Mouse (Mus musculus) left cerebral cortex, postnatal 14 days (tissue): ENCODE measurements around the gene Ndufa3. TPM values are rescaled to one million over a fixed set of nuclear protein-coding genes. Genes with fewer than 3 reads are reported as not detected.
"Not testable (repeated sequence)": the region's sequence is repeated elsewhere in the genome, so short reads cannot be mapped to it uniquely, and the experiment has no call there.

Experiments
- DNase-seq, 2 experiments: peaks; one replicate each; pipeline ENCODE4 v3.0.0; 2021 to 2022; ENCODE audit warnings: low spot score in 2 of 2, mixed read lengths in 1 of 2
- intact Hi-C: fragments of 180-260 bp; cut with DNase I; formaldehyde crosslinking; loops from one replicate; pipeline ENCODE4 v1.15.1; 2025
- long read RNA-seq, 2 experiments: library from polyadenylated mRNA; stranded (forward); transcript quantifications; one replicate each; pipeline ENCODE4 v2.0.0; 2021
- total RNA-seq, 2 experiments: library from RNA; stranded (reverse); gene quantifications; 2 replicates each; pipeline ENCODE4 v1.2.3; 2021

Ndufa3 gene
- 100 to 1,000 TPM; 546 to 598 TPM for total RNA-seq
- long read RNA-seq, experiment 1, transcript Ndufa3-201 (4 exons, 515 nt): major isoform, 139 of 162 reads
- long read RNA-seq, experiment 1, partial matches to known transcripts: 19 of 162 reads
- long read RNA-seq, experiment 1, other reads (novel, unspliced or antisense): 2 of 162 reads
- long read RNA-seq, experiment 2, transcript Ndufa3-201 (4 exons, 515 nt): major isoform, 99 of 125 reads
- long read RNA-seq, experiment 2, partial matches to known transcripts: 19 of 125 reads
- long read RNA-seq, experiment 2, other reads (novel, unspliced or antisense): 5 of 125 reads

GRCm38 (mm10) chr7:3617242-3617995, at the start of gene Ndufa3:
TSS of gene Ndufa3 (plus strand) at chr7:3617373.
- intact Hi-C loops: no loop called here
- DNase-seq: peak; percentile 87 to 93

GRCm38 (mm10) chr7:3569725-3570124, 47.4 kb upstream of the Ndufa3 start:
- DNase-seq: no peak
- intact Hi-C loops: no loop called here

GRCm38 (mm10) chr7:3570580-3570979, 46.6 kb upstream of the Ndufa3 start:
- DNase-seq, intact Hi-C loops: not testable (repeated sequence)

- intact Hi-C loops: no loop called here
- DNase-seq: no peak
These were observed 45.3 kb upstream of the Ndufa3 start for GRCm38 (mm10) chr7:3571847-3572246.

GRCm38 (mm10) chr7:3574216-3574615, 43.0 kb upstream of the Ndufa3 start:
- DNase-seq: peak; percentile 23 to 48
- intact Hi-C loops: no loop called here

GRCm38 (mm10) chr7:3576354-3577124, 40.6 kb upstream of the Ndufa3 start:
- no peak for DNase-seq
- intact Hi-C loops: no loop called here

- intact Hi-C loops: no loop called here
- no peak for DNase-seq
These were observed 39.0 kb upstream of the Ndufa3 start for GRCm38 (mm10) chr7:3578196-3578595.

GRCm38 (mm10) chr7:3578952-3579546, 38.1 kb upstream of the Ndufa3 start:
- intact Hi-C loops: no loop called here
- DNase-seq: no peak

GRCm38 (mm10) chr7:3580029-3580428, 37.1 kb upstream of the Ndufa3 start:
- DNase-seq: no peak
- intact Hi-C loops: no loop called here

- DNase-seq: no peak
- intact Hi-C loops: no loop called here
These were observed 31.4 kb upstream of the Ndufa3 start for GRCm38 (mm10) chr7:3585763-3586162.

GRCm38 (mm10) chr7:3586255-3586654, 30.9 kb upstream of the Ndufa3 start:
- no peak for DNase-seq
- intact Hi-C loops: no loop called here

GRCm38 (mm10) chr7:3587292-3587691, 29.9 kb upstream of the Ndufa3 start:
- intact Hi-C loops: no loop called here
- no peak for DNase-seq

GRCm38 (mm10) chr7:3590550-3590949, 26.6 kb upstream of the Ndufa3 start:
- intact Hi-C loops: no loop called here
- no peak for DNase-seq

GRCm38 (mm10) chr7:3591534-3591933, 25.6 kb upstream of the Ndufa3 start:
- intact Hi-C loops: no loop called here
- DNase-seq: no peak

- no peak for DNase-seq
- intact Hi-C loops: no loop called here
These were observed 23.3 kb upstream of the Ndufa3 start for GRCm38 (mm10) chr7:3593855-3594254.

GRCm38 (mm10) chr7:3594686-3595085, 22.5 kb upstream of the Ndufa3 start:
- no peak for DNase-seq
- intact Hi-C loops: no loop called here

GRCm38 (mm10) chr7:3595146-3595545, 22.0 kb upstream of the Ndufa3 start:
- intact Hi-C loops: no loop called here

GRCm38 (mm10) chr7:3597755-3598154, 19.4 kb upstream of the Ndufa3 start:
- intact Hi-C loops, DNase-seq: not testable (repeated sequence)

More at GRCm38 (mm10) chr7:3595146-3595545, 22.0 kb upstream of the Ndufa3 start:
- no peak for DNase-seq

- DNase-seq: peak; percentile 84 to 85
- intact Hi-C loops: no loop called here
These were observed 16.1 kb upstream of the Ndufa3 start for GRCm38 (mm10) chr7:3601119-3601518.

GRCm38 (mm10) chr7:3606798-3607197, 10.4 kb upstream of the Ndufa3 start:
- intact Hi-C loops: no loop called here

More at GRCm38 (mm10) chr7:3606798-3607197, 10.4 kb upstream of the Ndufa3 start:
- DNase-seq: no peak
